Comparison of ENCODE assay signal across 9 mouse cellular contexts in the genomic region with DNA sequence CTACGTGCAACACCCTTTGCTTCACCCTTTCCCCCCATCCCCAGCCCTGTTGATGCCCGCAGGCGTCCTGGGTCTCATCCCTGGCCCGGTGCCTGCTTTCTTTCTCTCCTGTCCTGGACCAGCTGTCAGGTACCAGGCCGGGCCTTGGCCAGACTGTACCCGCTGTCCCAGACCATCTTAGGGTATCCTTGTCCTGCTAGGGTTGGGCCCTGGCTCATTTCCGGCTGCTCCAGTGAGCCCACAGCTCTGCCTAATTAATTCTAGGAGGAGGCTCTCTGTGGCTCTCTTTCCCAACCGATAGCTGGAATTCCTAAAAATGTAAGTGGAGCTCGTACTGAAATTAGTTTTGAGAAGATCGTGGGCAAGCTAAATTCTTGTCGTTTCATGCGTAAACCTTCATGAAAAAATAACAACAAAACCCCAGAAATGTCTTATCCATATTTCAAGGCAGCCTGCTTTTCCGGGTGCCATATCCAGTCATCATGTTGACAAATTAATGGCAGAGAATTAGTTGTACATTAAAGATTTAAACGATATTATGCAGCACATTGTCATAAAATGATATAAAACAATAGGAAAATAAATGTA.
DNase-seq lines count a peak whose midpoint lies in the region; ATAC-seq lines count a peak whose summit lies in the region.
"Had no signal": no experiment of that assay in that cellular context is flagged by ENCODE, and none has a peak within 500 bp of the region (broad histone marks: within the 10 kb centered on the region; RNA-seq: fewer than 3 reads in every experiment).

No protein-coding gene starts in this region.

- H3K27ac ChIP-seq in hindbrain, embryonic 10.5 days, result no peak overlapping the region
- no peak overlapping the region for H3K27ac ChIP-seq in hindbrain, embryonic 14.5 days
- H3K27ac ChIP-seq in embryonic facial prominence, embryonic 11.5 days (replicated peaks; ENCODE audit: low read depth, low read length), result 0 out of 2 replicates have a peak overlapping the region, but pooled peaks have one; percentile 24
- H3K27ac ChIP-seq in forebrain, embryonic 16.5 days (ENCODE audit: low read length), result no peak overlapping the region
- peak overlapping the region; percentile 63 for H3K27ac ChIP-seq in midbrain, embryonic 16.5 days (ENCODE audit: low read length)

- no peaks in the 10 kb centered on the region for H3K9me3 ChIP-seq in hindbrain, embryonic 10.5 days
- no peaks in the 10 kb centered on the region for H3K9me3 ChIP-seq in hindbrain, embryonic 14.5 days (ENCODE audit: control insufficient read depth, low read length)
- H3K9me3 ChIP-seq in embryonic facial prominence, embryonic 11.5 days (replicated peaks; ENCODE audit: control insufficient read depth, low read length), result no peaks in the 10 kb centered on the region
- no peaks in the 10 kb centered on the region for H3K9me3 ChIP-seq in forebrain, embryonic 16.5 days (ENCODE audit: control insufficient read depth, low read length)
- H3K9me3 ChIP-seq in midbrain, embryonic 16.5 days (replicated peaks; ENCODE audit: control insufficient read depth, low read length, poor library complexity, severe bottlenecking), result no peaks in the 10 kb centered on the region

- H3K27me3 ChIP-seq in hindbrain, embryonic 10.5 days (ENCODE audit: insufficient read depth, poor library complexity, severe bottlenecking), result peaks cover 100% of the 10 kb centered on the region
- H3K27me3 ChIP-seq in hindbrain, embryonic 14.5 days (ENCODE audit: control insufficient read depth, insufficient read depth, low read length), result peaks cover 98% of the 10 kb centered on the region
- H3K27me3 ChIP-seq in embryonic facial prominence, embryonic 11.5 days (ENCODE audit: control insufficient read depth, insufficient read depth, low read length), result peaks cover 60% of the 10 kb centered on the region
- peaks cover 49% of the 10 kb centered on the region for H3K27me3 ChIP-seq in forebrain, embryonic 16.5 days (replicated peaks; ENCODE audit: control insufficient read depth, insufficient read depth, low read length)
- H3K27me3 ChIP-seq in midbrain, embryonic 16.5 days (ENCODE audit: control insufficient read depth, insufficient read depth, low read depth, low read length), result peaks cover 61% of the 10 kb centered on the region

- no peaks in the 10 kb centered on the region for H3K36me3 ChIP-seq in hindbrain, embryonic 10.5 days
- H3K36me3 ChIP-seq in hindbrain, embryonic 14.5 days (replicated peaks; ENCODE audit: control insufficient read depth, insufficient read depth), result no peaks in the 10 kb centered on the region
- H3K36me3 ChIP-seq in embryonic facial prominence, embryonic 11.5 days (replicated peaks; ENCODE audit: control insufficient read depth, insufficient read depth, low read depth, low read length), result no peaks in the 10 kb centered on the region
- H3K36me3 ChIP-seq in forebrain, embryonic 16.5 days (ENCODE audit: control insufficient read depth, insufficient read depth), result no peaks in the 10 kb centered on the region
- no peaks in the 10 kb centered on the region for H3K36me3 ChIP-seq in midbrain, embryonic 16.5 days (ENCODE audit: control insufficient read depth, insufficient read depth, low read length)

- peak; percentile 53 for DNase-seq in hindbrain, embryonic 10.5 days (ENCODE audit: low spot score)
- no peak for DNase-seq in hindbrain, embryonic 14.5 days (ENCODE audit: low spot score)
- DNase-seq in embryonic facial prominence, embryonic 11.5 days (ENCODE audit: low spot score), result no peak
- DNase-seq in liver, result no peak
- no peak for DNase-seq in thymus, postnatal 4 days
- DNase-seq: kidney, adult 8-10 months had no signal

- 1% methylated on average over 14 of the region's 14 CpGs for WGBS in hindbrain, embryonic 10.5 days
- WGBS in hindbrain, embryonic 14.5 days, result under 1% methylated on average over 14 of the region's 14 CpGs
- WGBS in embryonic facial prominence, embryonic 11.5 days, result 1% methylated on average over 14 of the region's 14 CpGs
- WGBS in forebrain, embryonic 16.5 days, result 1% methylated on average over 14 of the region's 14 CpGs
- WGBS in midbrain, embryonic 16.5 days, result 1% methylated on average over 14 of the region's 14 CpGs

- H3K4me2 ChIP-seq in hindbrain, embryonic 14.5 days (replicated peaks), result no peak overlapping the region
- peak overlapping the region; percentile 38 for H3K4me2 ChIP-seq in embryonic facial prominence, embryonic 11.5 days (ENCODE audit: low read depth, low read length)
- H3K4me2 ChIP-seq in forebrain, embryonic 16.5 days (ENCODE audit: low read length), result peak overlapping the region; percentile 57
- peak overlapping the region; percentile 43 for H3K4me2 ChIP-seq in midbrain, embryonic 16.5 days (ENCODE audit: low read length)

- peaks cover 20% of the 10 kb centered on the region for H3K4me1 ChIP-seq in hindbrain, embryonic 10.5 days (replicated peaks)
- H3K4me1 ChIP-seq in hindbrain, embryonic 14.5 days (replicated peaks; ENCODE audit: control insufficient read depth, insufficient read depth, low read length), result no peaks in the 10 kb centered on the region
- H3K4me1 ChIP-seq in embryonic facial prominence, embryonic 11.5 days (ENCODE audit: control insufficient read depth, insufficient read depth, low read length), result peaks cover 5% of the 10 kb centered on the region; the same call in 1 of the 2 replicates
- peaks cover 22% of the 10 kb centered on the region for H3K4me1 ChIP-seq in forebrain, embryonic 16.5 days (replicated peaks; ENCODE audit: control insufficient read depth, insufficient read depth, low read length)
- peaks cover 8% of the 10 kb centered on the region; the same call in 1 of the 2 replicates for H3K4me1 ChIP-seq in midbrain, embryonic 16.5 days (ENCODE audit: control insufficient read depth, insufficient read depth, low read length)

- H3K9ac ChIP-seq in hindbrain, embryonic 14.5 days, result no peak overlapping the region
- no peak overlapping the region; the same call in 1 of the 2 replicates for H3K9ac ChIP-seq in embryonic facial prominence, embryonic 11.5 days (replicated peaks; ENCODE audit: low read length)
- H3K9ac ChIP-seq in forebrain, embryonic 16.5 days (replicated peaks; ENCODE audit: low read depth, low read length), result 0 out of 2 replicates have a peak overlapping the region, but pooled peaks have one; percentile 2
- H3K9ac ChIP-seq in midbrain, embryonic 16.5 days (ENCODE audit: low read depth, low read length), result no peak overlapping the region

- peak overlapping the region; percentile 45 for H3K4me3 ChIP-seq in hindbrain, embryonic 10.5 days
- no peak overlapping the region for H3K4me3 ChIP-seq in hindbrain, embryonic 14.5 days (replicated peaks; ENCODE audit: low read length)
- H3K4me3 ChIP-seq in embryonic facial prominence, embryonic 11.5 days (ENCODE audit: low read depth, low read length), result no peak overlapping the region
- peak overlapping the region; percentile 38 for H3K4me3 ChIP-seq in forebrain, embryonic 16.5 days (replicated peaks; ENCODE audit: low read length)
- H3K4me3 ChIP-seq in midbrain, embryonic 16.5 days (ENCODE audit: low read depth, low read length), result peak overlapping the region; percentile 10; the same call in 1 of the 2 replicates

- no peak for ATAC-seq in hindbrain, embryonic 14.5 days (ENCODE audit: low FRiP score)
- ATAC-seq in embryonic facial prominence, embryonic 11.5 days (replicated peaks; ENCODE audit: insufficient number of reproducible peaks, low FRiP score, low TSS enrichment, low read depth), result no peak
- peak; percentile 52 for ATAC-seq in forebrain, embryonic 16.5 days
- ATAC-seq in midbrain, embryonic 16.5 days, result peak; percentile 32; the same call in 1 of the 2 replicates
- no peak for ATAC-seq in megakaryocyte progenitor cell, adult 5-6 weeks (replicated peaks; ENCODE audit: poor library complexity)

Comparison
In these comparisons a context has a peak if more than half of its experiments do, and no peak if none do; other contexts are left out.
1. H3K4me3 ChIP-seq: peak in hindbrain, embryonic 10.5 days (single experiment), forebrain, embryonic 16.5 days (single experiment) and midbrain, embryonic 16.5 days (single experiment); none in hindbrain, embryonic 14.5 days (single experiment) and embryonic facial prominence, embryonic 11.5 days (single experiment).
2. H3K27ac ChIP-seq: peak in embryonic facial prominence, embryonic 11.5 days (single experiment) and midbrain, embryonic 16.5 days (single experiment); none in hindbrain, embryonic 10.5 days (single experiment), hindbrain, embryonic 14.5 days (single experiment) and forebrain, embryonic 16.5 days (single experiment).
3. ATAC-seq: peak in forebrain, embryonic 16.5 days (single experiment) and midbrain, embryonic 16.5 days (single experiment); none in hindbrain, embryonic 14.5 days (single experiment), embryonic facial prominence, embryonic 11.5 days (single experiment) and megakaryocyte progenitor cell, adult 5-6 weeks (single experiment).